Mouse (Mus musculus) CD8-positive naive resting alpha-beta T cell, adult 57 days (primary cell): ENCODE measurements around the gene Tmem229b. TPM values are rescaled to one million over a fixed set of nuclear protein-coding genes. Genes with fewer than 3 reads are reported as not detected.

ENCODE experiments used
- total RNA-seq: library from RNA; stranded (reverse); gene quantifications from one replicate; pipeline ENCODE4 v1.2.4, GENCODE M21; 2023

Gene Tmem229b
- total RNA-seq: 52.5 TPM

GRCm38 (mm10) chr12:79007126-79007753 lies at the start of gene Tmem229b:
TSS of gene Tmem229b (minus strand) at chr12:79007627.

GRCm38 (mm10) chr12:79028911-79029861 lies 21.8 kb upstream of the Tmem229b start, which contains the start of gene Plekhh1:
TSS of gene Plekhh1 (plus strand) at chr12:79029163.

Other genes with a start within 250 kb of the Tmem229b start
- 86.8 TPM for gene Atp6v1d, start 146.0 kb downstream of the Tmem229b start, total RNA-seq
- gene Eif2s1, start 145.8 kb downstream of the Tmem229b start, total RNA-seq: 55.9 TPM
- gene Plek2, start 100.7 kb downstream of the Tmem229b start, total RNA-seq: not detected
- 0.52 TPM for gene Plekhh1, start 21.5 kb upstream of the Tmem229b start, total RNA-seq
- gene Pigh, start 82.0 kb upstream of the Tmem229b start, total RNA-seq: 7.0 TPM
- not detected for gene Arg2, start 123.2 kb upstream of the Tmem229b start, total RNA-seq
- gene Vti1b, start 165.0 kb upstream of the Tmem229b start, total RNA-seq: 53.2 TPM
- gene Rdh11, start 184.7 kb upstream of the Tmem229b start, total RNA-seq: 18.7 TPM
- 4.1 TPM for gene Rdh12, start 201.3 kb upstream of the Tmem229b start, total RNA-seq